Mouse (Mus musculus): Measurements from ENCODE around the gene Agbl2. TPM values are rescaled to one million over a fixed set of nuclear protein-coding genes. Genes with fewer than 3 reads are reported as not detected.

Gene Agbl2
- polyA plus RNA-seq, 1 experiment from 2014 or later = 0.18 TPM

GRCm38 (mm10) chr2:90877584-90878259, 95.2 kb downstream of the Agbl2 start:
- no peak for ATAC-seq (ENCODE audit: low FRiP score)
- WGBS = 66% methylated on average over 5 of the region's 5 CpGs
- no peak overlapping the region for H3K4me2 ChIP-seq

GRCm38 (mm10) chr2:90879419-90879818, 96.9 kb downstream of the Agbl2 start:
- no peak for ATAC-seq (ENCODE audit: low FRiP score)
- Histone ChIP-seq H3K4me3 (replicated peaks) (no peak overlapping the region), H3K27me3 (replicated peaks) (no peaks in the 10 kb centered on the region), H3K36me3 (0 out of 2 replicates have a peak, but pooled peaks cover 4% of the 10 kb centered on the region), H3K27ac (replicated peaks) (no peak overlapping the region), H3K9ac (replicated peaks) (no peak overlapping the region), H3K9me3 (replicated peaks) (no peaks in the 10 kb centered on the region), H3K4me1 (peaks cover 32% of the 10 kb centered on the region), H3K4me2 (no peak overlapping the region)

More at GRCm38 (mm10) chr2:90877584-90878259, 95.2 kb downstream of the Agbl2 start:
- Histone ChIP-seq H3K36me3 (no peaks in the 10 kb centered on the region), H3K4me3 (replicated peaks) (no peak overlapping the region), H3K9ac (replicated peaks) (no peak overlapping the region), H3K27ac (replicated peaks) (no peak overlapping the region), H3K27me3 (replicated peaks) (no peaks in the 10 kb centered on the region), H3K9me3 (replicated peaks) (no peaks in the 10 kb centered on the region), H3K4me1 (peaks cover 22% of the 10 kb centered on the region)

- peak overlapping the region; percentile 73 for H3K27ac ChIP-seq (replicated peaks)
- peaks cover 38% of the 10 kb centered on the region for H3K4me1 ChIP-seq
- WGBS = 32% methylated on average over 6 of the region's 6 CpGs
- H3K9me3 ChIP-seq (replicated peaks) = no peaks in the 10 kb centered on the region
- no peak overlapping the region for H3K4me3 ChIP-seq (replicated peaks)
- H3K4me2 ChIP-seq = peak overlapping the region; percentile 9; the same call in 1 of the 2 replicates
- H3K36me3 ChIP-seq = 0 out of 2 replicates have a peak, but pooled peaks cover 4% of the 10 kb centered on the region
- no peaks in the 10 kb centered on the region for H3K27me3 ChIP-seq (replicated peaks)
- H3K9ac ChIP-seq (replicated peaks) = no peak overlapping the region
- no peak for ATAC-seq (ENCODE audit: low FRiP score)
Measured at GRCm38 (mm10) chr2:90880144-90880785, 97.7 kb downstream of the Agbl2 start.

GRCm38 (mm10) chr2:90881824-90882223, 99.3 kb downstream of the Agbl2 start:
- no peak for ATAC-seq (ENCODE audit: low FRiP score)
- H3K4me3 ChIP-seq (replicated peaks) = no peak overlapping the region
- peaks cover 38% of the 10 kb centered on the region for H3K4me1 ChIP-seq
- H3K36me3 ChIP-seq = 0 out of 2 replicates have a peak, but pooled peaks cover 4% of the 10 kb centered on the region
- no peaks in the 10 kb centered on the region for H3K27me3 ChIP-seq (replicated peaks)
- no peak overlapping the region for H3K4me2 ChIP-seq
- H3K9me3 ChIP-seq (replicated peaks) = no peaks in the 10 kb centered on the region
- no peak overlapping the region for H3K27ac ChIP-seq (replicated peaks)
- no peak overlapping the region for H3K9ac ChIP-seq (replicated peaks)
- 78% methylated on average over 2 of the region's 2 CpGs for WGBS

Other genes starting within 250 kb of the Agbl2 start
- gene Ptprj, start 202.1 kb upstream of the Agbl2 start, polyA plus RNA-seq (2015; fragmentation: Nextera tagmentation; extraction: Ambion mirVana) = 5.8 and 6.0 TPM in 2 replicates
- gene Nup160, start 105.5 kb upstream of the Agbl2 start, polyA plus RNA-seq (2015; fragmentation: Nextera tagmentation; extraction: Ambion mirVana) = 21.4 and 25.9 TPM in 2 replicates
- 90.9 and 95.6 TPM in 2 replicates for gene Fnbp4, start 37.4 kb upstream of the Agbl2 start, polyA plus RNA-seq (2015; fragmentation: Nextera tagmentation; extraction: Ambion mirVana)
- 246 and 250 TPM in 2 replicates for gene Mtch2, start 64.4 kb downstream of the Agbl2 start, polyA plus RNA-seq (2015; fragmentation: Nextera tagmentation; extraction: Ambion mirVana)
- 123 and 207 TPM in 2 replicates for gene C1qtnf4, start 103.1 kb downstream of the Agbl2 start, polyA plus RNA-seq (2015; fragmentation: Nextera tagmentation; extraction: Ambion mirVana)
- gene Kbtbd4, start 122.0 kb downstream of the Agbl2 start, polyA plus RNA-seq (2015; fragmentation: Nextera tagmentation; extraction: Ambion mirVana) = 48.6 and 55.3 TPM in 2 replicates
- gene Ndufs3, start 122.1 kb downstream of the Agbl2 start, polyA plus RNA-seq (2015; fragmentation: Nextera tagmentation; extraction: Ambion mirVana) = 228 and 239 TPM in 2 replicates
- gene Celf1, start 157.7 kb downstream of the Agbl2 start, polyA plus RNA-seq (2015; fragmentation: Nextera tagmentation; extraction: Ambion mirVana) = 86.6 and 89.5 TPM in 2 replicates

All from neural tube, embryonic 15.5 days (tissue).